Mouse (Mus musculus): Measurements from ENCODE around the gene Ptges2.

GRCm38 (mm10) chr2:32356216-32356615 is 39.5 kb upstream of the Ptges2 start:
- TF ChIP-seq CTCF (IDR thresholded peaks at IDR 0.05; ENCODE audit: control insufficient read depth, insufficient read depth, insufficient read length) (no peak), USF1 (IDR thresholded peaks at IDR 0.05; ENCODE audit: low read depth) (no peak)
